Mouse (Mus musculus): ENCODE data around the gene Amer3. TPM values are rescaled to one million over a fixed set of nuclear protein-coding genes. Genes with fewer than 3 reads are reported as not detected.
"Not testable (repeated sequence)": the region's sequence is repeated elsewhere in the genome, so short reads cannot be mapped to it uniquely, and the experiment has no call there.

Gene Amer3
- not detected for total RNA-seq (2021)
- long read RNA-seq, experiment 1, result 0 reads
- long read RNA-seq, experiment 2, result 0 reads

GRCm38 (mm10) chr1:34578851-34579781 lies at the start of gene Amer3:
TSS of gene Amer3 (plus strand) at chr1:34579657.
- no peak for DNase-seq (ENCODE audit: low spot score)

DNA sequence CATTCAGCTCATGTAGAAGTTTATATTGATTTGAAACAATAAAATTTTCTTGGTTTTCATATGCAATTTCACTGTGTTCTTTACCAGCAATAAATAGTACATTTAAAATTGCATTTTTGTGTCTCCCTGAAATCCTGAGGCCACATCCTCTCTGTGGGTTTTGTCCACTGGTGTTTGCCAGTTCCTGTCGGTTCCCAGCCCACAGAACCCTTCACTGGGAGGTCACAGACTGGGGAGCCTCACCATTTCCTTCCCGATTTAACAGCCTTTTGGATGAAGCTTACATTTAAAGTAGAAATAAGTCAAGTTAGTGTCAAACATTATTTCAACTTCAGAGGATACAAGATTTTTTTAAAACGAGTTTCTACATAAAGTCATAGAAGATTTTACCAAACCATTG lies 44.9 kb upstream of the Amer3 start:
- not testable (repeated sequence) for DNase-seq (ENCODE audit: low spot score)

DNA sequence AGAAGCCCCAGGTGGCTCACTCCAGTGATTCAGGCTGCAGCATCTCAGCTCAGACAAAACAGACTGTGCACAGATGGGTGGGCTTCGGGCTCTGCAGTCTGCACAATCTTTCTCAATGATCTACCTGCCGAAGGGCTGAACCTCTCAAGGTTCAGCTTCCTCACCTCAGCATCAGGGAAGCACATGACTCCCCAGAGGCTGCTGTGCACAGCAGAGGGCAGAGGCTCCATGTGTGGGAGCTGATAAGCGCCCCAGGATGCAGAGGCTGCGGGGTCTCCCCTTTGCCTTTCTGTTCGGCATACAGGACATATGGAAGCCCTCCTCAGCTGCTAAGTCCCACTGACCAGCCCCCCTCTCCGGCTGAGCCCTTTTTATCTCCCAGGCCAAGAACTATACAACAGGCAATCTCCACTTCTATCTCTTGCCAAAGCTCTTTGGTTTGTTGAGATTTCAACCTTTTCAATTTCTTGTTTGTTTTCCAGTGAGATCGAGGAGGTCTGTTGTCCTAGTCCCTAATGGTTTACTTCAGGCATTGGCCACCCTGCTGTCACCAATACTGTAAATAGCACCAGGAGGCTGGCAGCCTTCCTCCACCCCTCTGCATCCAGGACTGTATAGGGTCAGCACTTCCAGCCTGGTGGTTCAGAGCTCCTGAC lies 44.3 kb upstream of the Amer3 start, which contains the start of gene Cfc1:
Cfc1 (plus strand) TSS at position 606 of the 656 bp plus-strand sequence.
- DNase-seq (ENCODE audit: low spot score), result not testable (repeated sequence)

DNA sequence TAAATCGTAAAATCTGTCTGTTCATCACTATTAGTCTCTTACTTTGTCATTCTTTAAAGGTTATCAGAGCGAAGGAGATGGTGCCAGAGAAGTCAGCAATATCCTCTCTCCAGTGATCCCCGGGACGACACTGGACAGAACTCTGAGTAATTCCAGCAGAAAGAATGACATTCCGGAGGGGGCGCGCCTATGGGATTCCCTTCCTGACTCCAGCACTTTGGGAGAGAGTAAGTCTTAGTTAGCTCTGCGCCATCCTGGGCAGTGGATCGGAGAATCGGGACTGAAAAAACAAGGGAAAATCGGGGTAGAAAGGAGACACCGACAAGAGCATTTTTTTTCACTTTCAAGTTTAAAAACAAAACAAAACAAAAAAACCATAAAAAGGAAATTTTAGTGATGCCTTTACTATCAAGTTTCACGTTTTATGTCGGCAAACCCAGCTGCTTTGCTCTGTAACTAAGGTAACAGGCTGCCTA lies 43.1 kb upstream of the Amer3 start:
- no peak for DNase-seq (ENCODE audit: low spot score)

DNA sequence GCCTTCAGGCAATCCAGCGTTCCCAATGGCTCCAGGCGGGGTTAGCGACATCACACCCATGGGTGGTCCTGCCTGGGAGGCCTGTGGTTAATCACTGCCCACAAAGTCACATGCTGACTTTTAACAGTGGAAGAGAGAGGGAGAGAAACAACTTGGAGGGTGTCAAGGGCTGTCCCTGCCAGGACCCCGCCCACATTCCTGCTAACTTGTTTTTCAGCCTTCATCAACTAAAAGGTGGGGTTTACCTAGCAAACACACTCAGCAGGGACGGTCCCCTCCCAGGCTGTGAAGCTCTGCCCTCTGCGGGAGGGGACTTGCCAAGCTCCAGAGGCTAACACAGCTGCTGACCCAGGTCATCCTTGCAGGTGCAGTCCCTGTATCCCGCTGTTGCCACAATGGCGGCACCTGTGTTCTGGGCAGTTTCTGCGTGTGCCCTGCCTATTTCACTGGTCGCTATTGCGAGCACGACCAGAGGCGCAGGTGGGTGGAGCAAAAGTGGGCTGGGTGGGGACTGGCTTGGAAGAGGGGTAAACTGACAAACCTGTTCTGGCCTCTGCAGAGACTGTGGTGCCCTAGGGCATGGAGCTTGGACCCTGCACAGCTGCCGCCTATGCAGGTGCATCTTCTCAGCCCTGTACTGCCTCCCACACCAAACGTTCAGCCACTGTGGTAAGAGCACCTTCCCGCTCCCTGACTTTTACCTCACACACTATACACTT lies 42.5 kb upstream of the Amer3 start:
- no peak for DNase-seq (ENCODE audit: low spot score)

- no peak for DNase-seq (ENCODE audit: low spot score)
Measured at GRCm38 (mm10) chr1:34547074-34547473, 32.4 kb upstream of the Amer3 start.

GRCm38 (mm10) chr1:34553690-34554089 lies 25.8 kb upstream of the Amer3 start:
- no peak for DNase-seq (ENCODE audit: low spot score)

- DNase-seq (ENCODE audit: low spot score), result no peak
Measured at GRCm38 (mm10) chr1:34554275-34554674, 25.2 kb upstream of the Amer3 start.

- no peak for DNase-seq (ENCODE audit: low spot score)
Measured at GRCm38 (mm10) chr1:34560843-34561242, 18.6 kb upstream of the Amer3 start, which contains the start of gene Prss40. TSS of gene Prss40 (minus strand) at chr1:34560943.

DNA sequence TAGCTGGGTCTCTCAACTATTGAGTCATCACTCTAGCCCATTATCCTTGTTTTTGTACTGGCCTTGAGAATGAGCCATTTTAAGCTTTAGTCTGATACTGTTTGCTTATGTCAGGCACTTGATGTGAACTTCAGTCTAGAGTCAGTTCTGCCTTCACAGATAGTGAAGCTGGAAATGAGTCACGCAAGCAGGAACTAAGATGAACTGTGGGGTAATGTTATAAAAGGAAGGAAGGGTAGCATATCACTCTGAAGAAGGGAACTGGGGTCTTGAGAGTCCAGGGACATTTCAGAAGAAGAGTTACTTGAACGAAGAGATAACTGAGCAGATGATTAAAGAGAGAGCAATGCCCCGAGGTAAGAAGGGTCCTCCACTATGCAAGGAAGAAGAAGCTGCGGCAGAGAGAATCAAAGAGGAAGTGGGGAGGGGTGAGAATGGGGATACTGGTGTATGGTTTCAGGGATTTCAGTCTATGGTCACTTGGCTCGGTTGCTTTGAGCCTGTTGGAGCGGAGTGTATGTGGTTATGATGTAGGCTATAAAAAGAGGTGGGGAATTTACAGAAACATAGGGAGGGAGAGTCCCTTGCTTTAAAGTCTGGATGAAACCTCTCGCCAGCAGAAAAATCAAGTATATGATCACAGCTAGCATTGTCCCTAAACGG lies 14.9 kb upstream of the Amer3 start:
- DNase-seq (ENCODE audit: low spot score), result no peak

DNA sequence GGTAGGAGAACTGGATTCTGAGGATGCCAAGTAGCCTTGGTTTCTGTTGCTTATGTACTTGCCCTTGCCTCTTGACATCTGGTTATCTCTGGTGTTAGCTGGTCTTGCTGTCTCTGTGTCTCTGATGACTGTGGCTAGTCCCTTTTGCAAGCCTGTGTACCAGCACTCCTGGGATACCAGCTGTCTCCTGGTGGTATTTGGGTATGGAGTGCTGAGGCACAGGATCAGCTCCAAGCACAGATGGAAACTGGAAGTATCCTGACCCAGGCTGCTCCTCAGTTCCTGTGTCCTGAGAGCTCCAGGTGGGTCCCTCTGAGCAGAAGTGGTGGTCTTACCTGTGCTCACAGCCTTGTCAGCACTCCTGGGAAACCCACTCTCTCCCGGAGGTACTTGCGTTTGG lies 11.3 kb upstream of the Amer3 start:
- DNase-seq (ENCODE audit: low spot score), result no peak

GRCm38 (mm10) chr1:34569876-34570275 lies 9.6 kb upstream of the Amer3 start:
- no peak for DNase-seq (ENCODE audit: low spot score)

GRCm38 (mm10) chr1:34571431-34571830 lies 8.0 kb upstream of the Amer3 start:
- no peak for DNase-seq (ENCODE audit: low spot score)

- DNase-seq (ENCODE audit: low spot score), result no peak
Measured at GRCm38 (mm10) chr1:34573221-34573620, 6.2 kb upstream of the Amer3 start.

- no peak for DNase-seq (ENCODE audit: low spot score)
Measured at GRCm38 (mm10) chr1:34579782-34580356, 412 bp downstream of the Amer3 start.

- DNase-seq (ENCODE audit: low spot score), result no peak
Measured at GRCm38 (mm10) chr1:34582218-34582617, 2.8 kb downstream of the Amer3 start.

GRCm38 (mm10) chr1:34583821-34584263 lies 4.4 kb downstream of the Amer3 start:
- no peak for DNase-seq (ENCODE audit: low spot score)

GRCm38 (mm10) chr1:34584736-34585135 lies 5.3 kb downstream of the Amer3 start:
- no peak for DNase-seq (ENCODE audit: low spot score)

DNA sequence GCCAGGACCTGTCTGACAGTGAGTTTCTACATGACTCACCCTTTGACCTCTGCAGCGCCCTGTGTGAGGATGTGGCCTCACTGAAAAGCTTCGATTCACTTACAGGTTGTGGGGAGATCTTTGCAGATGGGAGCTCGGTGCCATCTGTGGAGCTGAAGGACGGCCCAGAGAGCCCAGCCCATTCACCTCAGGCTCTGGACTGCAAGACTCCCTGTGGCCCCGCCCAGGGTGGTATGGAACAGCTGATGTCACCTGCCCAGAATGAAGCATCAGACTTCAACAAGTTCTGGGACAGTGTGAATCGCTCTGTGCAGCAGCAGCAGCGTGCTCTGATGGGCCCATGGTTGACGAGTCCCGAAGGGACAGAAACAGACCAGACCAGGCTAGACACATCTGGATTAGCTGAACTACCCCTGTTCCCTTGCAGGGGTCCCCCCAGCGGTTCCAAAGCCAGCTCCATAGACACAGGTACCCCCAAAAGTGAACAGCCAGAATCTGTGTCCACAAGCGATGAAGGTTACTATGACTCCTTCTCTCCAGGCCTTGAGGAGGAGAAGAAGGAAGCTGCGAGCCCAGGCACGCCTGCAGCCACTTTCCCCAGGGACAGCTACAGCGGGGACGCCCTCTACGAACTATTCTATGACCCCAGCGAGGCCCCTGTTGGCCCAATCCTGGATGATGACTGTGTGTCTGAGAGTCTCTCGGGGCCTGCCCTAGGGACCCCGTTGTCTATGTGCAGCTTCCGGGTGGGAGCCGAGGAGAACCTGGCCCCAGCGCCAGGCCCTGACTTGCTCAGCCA lies 8.0 kb downstream of the Amer3 start:
- DNase-seq (ENCODE audit: low spot score), result no peak

GRCm38 (mm10) chr1:34600000-34600399 lies 20.5 kb downstream of the Amer3 start:
- no peak for DNase-seq (ENCODE audit: low spot score)

Measured in gastrocnemius, adult 18-20 months (tissue).